23 mouse cellular contexts compared by ENCODE assay signal in the genomic region with DNA sequence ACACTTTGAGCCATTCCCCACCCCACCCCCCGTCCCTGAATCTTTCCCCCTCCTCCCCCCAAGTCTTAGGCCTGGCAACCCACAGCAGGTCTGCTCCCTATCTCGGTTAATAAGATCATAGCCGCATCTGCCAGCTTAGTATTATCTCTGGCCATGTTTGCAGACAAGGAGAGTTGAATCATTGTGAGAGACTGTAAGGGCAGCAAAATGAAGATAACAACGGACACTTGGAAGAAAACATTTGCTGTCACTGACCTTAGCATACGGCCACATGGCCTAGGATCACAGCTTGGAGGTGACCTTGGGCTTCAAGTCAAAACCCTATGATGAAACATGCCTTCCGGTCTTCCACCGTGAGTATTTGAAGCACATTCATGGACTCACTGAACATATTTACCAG. TPM values are rescaled to one million over a fixed set of nuclear protein-coding genes. Genes with fewer than 3 reads are reported as not detected.
DNase-seq lines count a peak whose midpoint lies in the region; ATAC-seq and TF ChIP-seq lines count a peak whose summit lies in the region.
"Had no signal": no experiment of that assay in that cellular context is flagged by ENCODE, and none has a peak within 500 bp of the region (broad histone marks: within the 10 kb centered on the region; RNA-seq: fewer than 3 reads in every experiment).

No protein-coding gene starts in this region.

- H3K9me3 ChIP-seq in liver, embryonic 12.5 days (replicated peaks) = no peaks in the 10 kb centered on the region
- no peaks in the 10 kb centered on the region for H3K9me3 ChIP-seq in liver, postnatal 0 days (ENCODE audit: low read length)
- H3K9me3 ChIP-seq in G1E (replicated peaks) = no peaks in the 10 kb centered on the region
- H3K9me3 ChIP-seq: heart, embryonic 15.5 days; hindbrain, embryonic 13.5 days; limb, embryonic 15.5 days; midbrain, embryonic 13.5 days; neural tube, embryonic 13.5 days had no signal

- no peak overlapping the region for H3K4me3 ChIP-seq in liver, embryonic 12.5 days
- no peak overlapping the region for H3K4me3 ChIP-seq in liver, postnatal 0 days (ENCODE audit: low read depth, low read length)
- no peak overlapping the region; the same call in 1 of the 2 replicates for H3K4me3 ChIP-seq in G1E (ENCODE audit: low read depth, low read length)

- ATAC-seq in liver, embryonic 12.5 days = no peak
- no peak for ATAC-seq in liver, postnatal 0 days
- peak; percentile 47 for ATAC-seq in G1E (ENCODE audit: extremely low read depth, insufficient number of reproducible peaks, low FRiP score, poor library complexity, severe bottlenecking)
- 0 out of 2 replicates have a peak, but pooled peaks have one; percentile 10 for ATAC-seq in megakaryocyte progenitor cell, adult 5-6 weeks (replicated peaks; ENCODE audit: poor library complexity)

- no peak for TF ChIP-seq EP300 in liver, postnatal 0 days (IDR thresholded peaks at IDR 0.05; ENCODE audit: low read depth)

- 40% methylated on average over 7 of the region's 7 CpGs for WGBS in liver, embryonic 12.5 days (ENCODE audit: insufficient replicate concordance)
- WGBS in liver, postnatal 0 days (ENCODE audit: insufficient replicate concordance) = 60% methylated on average over 7 of the region's 7 CpGs

- no peak overlapping the region for H3K27ac ChIP-seq in liver, embryonic 12.5 days
- no peak overlapping the region for H3K27ac ChIP-seq in liver, postnatal 0 days (ENCODE audit: low read depth)
- H3K27ac ChIP-seq: limb, embryonic 15.5 days had no signal

- H3K36me3 ChIP-seq in liver, embryonic 12.5 days = no peaks in the 10 kb centered on the region
- no peaks in the 10 kb centered on the region for H3K36me3 ChIP-seq in liver, postnatal 0 days (replicated peaks; ENCODE audit: insufficient read depth, low read length)
- H3K36me3 ChIP-seq in G1E (replicated peaks) = no peaks in the 10 kb centered on the region
- H3K36me3 ChIP-seq: heart, embryonic 15.5 days; hindbrain, embryonic 13.5 days; limb, embryonic 15.5 days; midbrain, embryonic 13.5 days; neural tube, embryonic 13.5 days had no signal

- H3K9ac ChIP-seq in liver, embryonic 12.5 days = no peak overlapping the region
- no peak overlapping the region for H3K9ac ChIP-seq in liver, postnatal 0 days (replicated peaks)
- H3K9ac ChIP-seq: limb, embryonic 15.5 days had no signal

- TF ChIP-seq CTCF in liver, postnatal 0 days (IDR thresholded peaks at IDR 0.05; ENCODE audit: low read depth) = no peak
- TF ChIP-seq CTCF in G1E (IDR thresholded peaks at IDR 0.05; ENCODE audit: low read depth, low read length) = no peak

- H3K4me2 ChIP-seq in liver, embryonic 12.5 days = 0 out of 2 replicates have a peak overlapping the region, but pooled peaks have one; percentile 75
- no peak overlapping the region for H3K4me2 ChIP-seq in liver, postnatal 0 days (ENCODE audit: low read depth, low read length)

- peak; percentile 71 for DNase-seq in adrenal gland, adult 2 months
- DNase-seq in adrenal gland, postnatal 4 days (ENCODE audit: low spot score in 2 of 2) = no peak
- no peak for DNase-seq in liver, postnatal 0 days
- peak; percentile 47 for DNase-seq in G1E (ENCODE audit: low spot score)
- no peak for DNase-seq in thymus, postnatal 25 days
- DNase-seq: cerebellum, adult 11-12 months; forebrain, postnatal 0 days; heart, postnatal 36 days; kidney, adult 11 months; left cerebral cortex, postnatal 4 days; lung, adult 18-20 months; lung, postnatal 10 days; right cerebral cortex, postnatal 25 days; spleen, adult 18-20 months; thymus, postnatal 14 days had no signal

- peaks cover 30% of the 10 kb centered on the region for H3K4me1 ChIP-seq in liver, embryonic 12.5 days
- H3K4me1 ChIP-seq in liver, postnatal 0 days (ENCODE audit: insufficient read depth) = no peaks in the 10 kb centered on the region; the same call in 1 of the 2 replicates
- peaks cover 51% of the 10 kb centered on the region for H3K4me1 ChIP-seq in G1E (ENCODE audit: insufficient read depth, low read depth, low read length)

- peaks cover 14% of the 10 kb centered on the region; the same call in 1 of the 2 replicates for H3K27me3 ChIP-seq in liver, embryonic 12.5 days (replicated peaks)
- H3K27me3 ChIP-seq in liver, postnatal 0 days (ENCODE audit: insufficient read depth, low read length) = no peaks in the 10 kb centered on the region
- H3K27me3 ChIP-seq in G1E (ENCODE audit: insufficient read depth, low read length) = peaks cover 6% of the 10 kb centered on the region
- H3K27me3 ChIP-seq: heart, embryonic 15.5 days; hindbrain, embryonic 13.5 days; limb, embryonic 15.5 days; midbrain, embryonic 13.5 days; neural tube, embryonic 13.5 days; Patski had no signal

RNA-seq across cellular contexts. Expression of a gene that starts 0.9 kb away (rescaled TPM):
- 100 to 1,000 TPM; 116 to 129 TPM for total RNA-seq in adrenal gland, adult 2 months (2021)
- 111 and 133 TPM in 2 replicates for polyA plus RNA-seq in adrenal gland, adult 2 months (2012; rRNA removed)
- 100 to 1,000 TPM; 135 to 146 TPM for total RNA-seq in adrenal gland, postnatal 4 days (2021)
- polyA plus RNA-seq in liver, embryonic 12.5 days (2016; fragmentation: Nextera tagmentation; extraction: Ambion mirVana) = 47.2 and 49.9 TPM in 2 replicates
- 140 and 142 TPM in 2 replicates for polyA plus RNA-seq in liver, postnatal 0 days (2015; fragmentation: Nextera tagmentation; extraction: Ambion mirVana)
- total RNA-seq in G1E (2014; fragmentation: Nextera tagmentation) = 22.0 and 33.8 TPM in 2 replicates
- 14.0 and 17.3 TPM in 2 replicates for total RNA-seq in G1E (2017)
- 1.7 TPM in 2 replicates for polyA plus RNA-seq in G1E (2012)
- 2.1 and 2.9 TPM in 2 replicates for total RNA-seq in megakaryocyte progenitor cell, adult 5-6 weeks (2015)
- total RNA-seq in megakaryocyte progenitor cell, adult 5-6 weeks (2017) = 0.71 and 2.2 TPM in 2 replicates

RNA-seq across cellular contexts. Expression of a gene that starts 28.4 kb away (rescaled TPM):
- 10 to 100 TPM; 38.2 to 43.0 TPM for total RNA-seq in adrenal gland, adult 2 months (2021)
- polyA plus RNA-seq in adrenal gland, adult 2 months (2012; rRNA removed) = 4.8 and 5.2 TPM in 2 replicates
- total RNA-seq in adrenal gland, postnatal 4 days (2021) = 10 to 100 TPM; 41.2 to 41.6 TPM
- polyA plus RNA-seq in liver, embryonic 12.5 days (2016; fragmentation: Nextera tagmentation; extraction: Ambion mirVana) = 18.5 and 19.5 TPM in 2 replicates
- 16.5 and 16.7 TPM in 2 replicates for polyA plus RNA-seq in liver, postnatal 0 days (2015; fragmentation: Nextera tagmentation; extraction: Ambion mirVana)
- total RNA-seq in G1E (2014; fragmentation: Nextera tagmentation) = 60.6 and 63.6 TPM in 2 replicates
- total RNA-seq in G1E (2017) = 74.1 and 86.3 TPM in 2 replicates
- 7.5 and 10.1 TPM in 2 replicates for polyA plus RNA-seq in G1E (2012)
- 22.1 and 28.8 TPM in 2 replicates for total RNA-seq in megakaryocyte progenitor cell, adult 5-6 weeks (2015)
- total RNA-seq in megakaryocyte progenitor cell, adult 5-6 weeks (2017) = 69.0 and 74.0 TPM in 2 replicates

Comparison
In these comparisons a context has a peak if more than half of its experiments do, and no peak if none do; other contexts are left out.
1. DNase-seq: peak in adrenal gland, adult 2 months (single experiment) and G1E (single experiment); none in adrenal gland, postnatal 4 days (0 of 2), liver, postnatal 0 days (single experiment) and thymus, postnatal 25 days (single experiment).
2. ATAC-seq: peak in G1E (single experiment) and megakaryocyte progenitor cell, adult 5-6 weeks (single experiment); none in liver, embryonic 12.5 days (single experiment) and liver, postnatal 0 days (single experiment).